Mouse (Mus musculus) WW6 (cell line): ENCODE measurements around the gene Adam30.

Source experiments
- DNase-seq: peaks from one replicate; pipeline ENCODE4 v3.0.0-alpha.2; 2013; ENCODE audit warnings: low read depth, low spot score

Adam30 gene

GRCm38 (mm10) chr3:98187777-98188176 is 27.3 kb downstream of the Adam30 start:
- DNase-seq = no peak

DNA sequence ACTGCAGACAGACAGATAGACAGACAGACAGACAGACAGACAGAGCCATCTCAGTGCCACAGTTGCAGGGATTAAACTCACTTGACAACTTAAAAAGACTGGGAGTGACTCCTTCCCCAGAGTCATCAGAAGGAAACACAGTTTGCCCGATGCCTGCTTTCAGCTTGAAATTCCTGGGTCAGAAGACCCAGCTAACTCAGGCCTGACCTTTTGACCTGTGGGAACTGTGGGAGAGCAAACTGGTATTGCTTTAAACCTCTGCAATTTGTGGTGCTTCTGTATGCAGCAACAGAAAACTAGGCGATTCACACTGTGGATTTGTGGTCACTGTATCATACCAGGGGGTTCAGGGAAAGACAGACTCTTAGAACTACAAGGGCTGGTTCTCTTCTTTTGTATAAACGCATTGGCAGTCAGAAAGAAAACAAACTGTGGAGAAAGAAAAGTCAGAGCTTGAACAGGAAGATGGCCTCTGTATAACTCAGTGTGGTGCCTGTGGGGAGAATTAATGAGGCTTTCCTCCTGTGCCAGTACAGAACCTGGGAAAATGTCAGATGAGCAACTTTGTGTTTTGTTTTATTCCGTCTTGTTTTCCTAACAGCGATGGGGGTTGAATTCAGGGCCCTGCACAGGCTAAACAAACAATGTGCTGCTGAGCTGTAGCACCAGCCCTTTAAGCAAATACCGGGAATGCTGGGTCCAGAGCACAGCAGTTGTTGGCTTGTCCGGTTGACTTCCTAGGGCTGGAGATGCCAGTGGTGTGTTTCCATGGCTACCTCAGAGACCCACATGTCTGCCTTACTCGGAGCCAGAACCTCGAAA is 37.5 kb downstream of the Adam30 start:
- DNase-seq = no peak

DNA sequence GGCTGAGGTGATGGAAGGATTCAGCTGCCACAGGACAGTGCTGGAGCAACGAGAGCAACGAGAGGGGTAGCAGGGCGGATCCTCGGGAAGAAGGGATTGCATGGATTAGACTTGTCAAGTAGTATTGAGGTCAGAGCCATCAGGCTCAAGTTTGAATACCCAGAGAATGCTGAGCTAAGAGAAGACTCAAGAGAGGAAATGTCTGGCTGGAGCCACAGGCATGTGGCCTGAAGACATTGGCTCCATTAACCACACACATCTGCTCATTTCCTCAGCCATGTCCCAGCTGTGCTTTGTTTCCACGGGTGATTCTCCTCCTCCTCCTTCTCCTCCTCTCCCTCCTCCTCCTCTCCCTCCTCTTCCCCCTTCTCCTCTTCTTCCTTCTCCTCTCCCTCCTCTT is 39.3 kb downstream of the Adam30 start:
- DNase-seq = no peak

- DNase-seq = no peak
Measured at GRCm38 (mm10) chr3:98203282-98203681, 42.9 kb downstream of the Adam30 start.

- DNase-seq = no peak
Measured at GRCm38 (mm10) chr3:98206977-98207376, 46.5 kb downstream of the Adam30 start.

GRCm38 (mm10) chr3:98209161-98209560 is 48.7 kb downstream of the Adam30 start:
- no peak for DNase-seq

GRCm38 (mm10) chr3:98210860-98211259 is 50.4 kb downstream of the Adam30 start:
- DNase-seq = no peak

GRCm38 (mm10) chr3:98211301-98212081 is 51.1 kb downstream of the Adam30 start:
- no peak for DNase-seq
